Mouse (Mus musculus) left cerebral cortex, adult 18-20 months (tissue): ENCODE measurements around the gene Atraid. TPM values are rescaled to one million over a fixed set of nuclear protein-coding genes. Genes with fewer than 3 reads are reported as not detected.

ENCODE experiments used
- DNase-seq, 2 experiments: peaks; one replicate each; pipeline ENCODE4 v3.0.0; 2021 to 2022; ENCODE audit warnings: low spot score in 2 of 2, mixed read lengths in 1 of 2
- total RNA-seq, 2 experiments: library from RNA; stranded (reverse); gene quantifications; 2 replicates each; pipeline ENCODE4 v1.2.3; 2021

The Atraid gene
- total RNA-seq, 2 experiments from 2014 or later = 70.6 to 73.8 TPM

DNA sequence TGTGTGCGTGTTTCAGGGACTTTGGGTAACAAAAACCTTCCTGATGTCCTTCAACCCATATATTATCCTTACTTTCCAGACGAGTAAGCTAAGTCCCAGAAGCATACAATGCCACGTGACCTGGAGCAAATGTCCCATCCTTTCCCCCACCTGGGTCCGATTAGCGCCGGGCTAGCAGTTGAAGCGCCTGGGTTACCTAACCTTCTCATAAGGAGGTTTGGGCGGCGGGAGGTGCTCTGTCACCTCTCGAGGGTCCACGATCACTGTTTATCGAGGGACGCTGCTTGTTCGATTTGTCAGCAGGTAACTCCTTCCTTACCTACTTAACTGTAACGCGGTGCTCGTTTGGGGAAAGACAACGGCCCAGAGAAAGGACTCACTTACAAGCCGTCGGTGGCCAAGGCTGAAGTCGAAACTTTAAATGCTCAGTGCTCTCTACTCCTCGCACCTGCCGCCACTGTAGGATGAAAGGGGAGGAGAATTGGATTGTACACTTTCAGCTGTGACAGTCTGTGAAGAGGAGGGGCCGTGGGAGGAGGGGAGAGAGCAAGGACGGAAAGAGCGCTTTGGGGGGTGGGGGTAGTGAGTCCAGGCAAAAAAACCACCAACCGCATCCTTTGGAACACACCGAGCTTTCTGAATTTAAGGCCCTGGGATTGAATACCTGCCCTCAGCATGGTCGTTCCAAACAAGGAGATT, 46.1 kb downstream of the Atraid start:
- peak in 1 of 2 experiments; percentile 56 for DNase-seq

DNA sequence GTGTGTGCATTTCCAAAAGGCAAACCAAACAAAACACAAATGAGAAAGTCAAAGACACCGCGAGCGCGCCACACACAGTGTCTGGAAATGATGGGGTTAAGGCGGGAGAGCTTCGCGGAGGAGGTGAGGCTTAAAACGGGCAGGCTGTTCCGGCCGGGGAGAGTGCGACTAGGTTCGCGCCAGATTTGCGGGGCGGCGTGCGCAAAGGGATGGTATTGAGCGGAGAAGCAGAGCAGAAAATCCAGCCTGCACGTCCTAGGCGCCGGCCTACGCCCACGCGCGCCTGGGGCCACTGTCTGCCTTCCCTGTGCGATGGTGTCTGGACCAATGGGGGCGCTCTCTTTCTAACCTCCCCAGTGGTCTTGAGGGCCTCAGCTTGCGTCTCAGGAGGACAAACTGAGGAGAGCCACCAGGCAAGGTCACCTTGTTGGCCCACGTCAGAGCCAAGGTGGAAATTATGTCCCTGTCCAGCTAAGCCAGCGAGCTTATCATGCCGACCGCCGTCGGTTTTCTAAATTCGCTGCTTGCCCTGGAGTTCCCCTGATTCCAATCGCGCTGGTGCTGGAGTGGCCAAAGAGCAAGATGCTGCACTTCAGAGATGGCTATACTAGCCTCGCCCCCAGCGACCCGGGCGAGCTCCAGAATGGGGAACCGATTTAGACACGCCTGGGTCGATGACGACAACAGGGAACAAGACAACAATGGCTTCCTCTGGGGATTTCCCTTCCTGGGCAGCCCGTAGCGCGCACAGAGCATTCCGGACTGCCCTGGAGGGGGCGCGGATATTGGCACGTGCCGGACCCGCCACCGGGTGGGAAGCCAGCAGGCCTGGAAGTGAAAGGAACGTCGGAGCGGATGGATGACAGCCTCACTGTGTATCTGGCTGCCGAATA, 46.9 kb downstream of the Atraid start:
- peak; percentile 63 to 82 for DNase-seq

DNA sequence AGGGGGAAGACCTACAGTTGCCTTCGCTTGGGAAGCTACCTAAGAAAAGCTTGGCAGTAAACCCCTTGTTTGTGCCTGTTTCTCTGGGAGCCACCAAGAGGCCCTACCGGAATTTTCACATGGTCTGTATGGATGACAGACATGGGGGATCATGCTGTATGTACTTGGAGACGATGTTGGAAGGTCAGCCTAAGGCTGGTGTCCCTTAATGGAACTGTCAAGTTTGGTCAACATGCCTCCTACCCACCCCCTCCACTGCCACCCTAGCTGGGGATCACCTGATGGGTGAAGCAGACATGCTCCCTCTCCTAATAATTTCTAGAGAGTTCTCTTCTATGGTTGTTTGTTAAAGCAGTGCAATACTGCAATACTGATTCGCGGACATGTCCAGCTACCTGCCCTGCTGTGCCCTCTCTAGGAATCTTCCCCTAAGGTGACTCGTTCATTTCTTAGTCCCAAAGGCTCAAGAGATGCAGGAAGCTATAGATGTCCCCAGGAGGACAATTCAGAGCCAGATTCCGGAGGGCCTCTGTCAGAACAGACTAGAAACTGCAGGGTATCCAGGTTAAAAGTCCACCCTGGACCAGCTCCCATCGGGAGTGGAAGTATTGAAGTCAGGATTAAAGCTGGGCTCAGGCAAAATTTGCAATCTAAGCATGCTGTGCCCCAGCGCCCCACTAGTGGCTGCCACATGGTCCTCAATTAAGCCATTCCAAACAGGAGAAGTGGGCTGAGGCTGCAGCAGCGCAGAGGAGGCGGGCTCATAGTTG, 47.8 kb downstream of the Atraid start:
- no peak for DNase-seq

Other genes with a start within 250 kb of the Atraid start
- 100 to 1,000 TPM; 221 to 228 TPM for gene Mapre3, start 233.7 kb upstream of the Atraid start, total RNA-seq
- 10 to 100 TPM; 63.7 to 68.0 TPM for gene Tmem214, start 180.3 kb upstream of the Atraid start, total RNA-seq
- 10 to 100 TPM; 15.6 to 16.4 TPM for gene Agbl5, start 159.6 kb upstream of the Atraid start, total RNA-seq
- gene Ost4, start 140.5 kb upstream of the Atraid start, total RNA-seq = 100 to 1,000 TPM; 103 to 111 TPM
- gene Emilin1, start 134.9 kb upstream of the Atraid start, total RNA-seq = 1 to 10 TPM; 2.6 to 3.6 TPM
- 10 to 100 TPM; 15.8 to 19.3 TPM for gene Khk, start 126.9 kb upstream of the Atraid start, total RNA-seq
- 10 to 100 TPM; 26.1 to 28.6 TPM for gene Cgref1, start 102.7 kb upstream of the Atraid start, total RNA-seq
- gene Preb, start 88.0 kb upstream of the Atraid start, total RNA-seq = 100 to 1,000 TPM; 121 to 133 TPM
- under 1 TPM; 0.14 to 0.16 TPM for gene Tcf23, start 79.7 kb upstream of the Atraid start, total RNA-seq
- gene Slc5a6, start 612 bp downstream of the Atraid start, total RNA-seq = 10 to 100 TPM; 19.3 to 20.9 TPM
- gene Cad, start 6.5 kb downstream of the Atraid start, total RNA-seq = 10 to 100 TPM; 19.2 to 24.4 TPM
- not detected for gene Dnajc5g, start 58.0 kb downstream of the Atraid start, total RNA-seq
- gene Slc30a3, start 59.9 kb downstream of the Atraid start, total RNA-seq = 100 to 1,000 TPM; 145 to 165 TPM
- gene Trim54, start 68.4 kb downstream of the Atraid start, total RNA-seq = 1 to 10 TPM; 1.7 to 1.9 TPM
- gene Ucn, start 90.5 kb downstream of the Atraid start, total RNA-seq = 1 to 10 TPM; 1.4 to 2.8 TPM
- gene Mpv17, start 105.9 kb downstream of the Atraid start, total RNA-seq = 10 to 100 TPM; 46.9 to 51.8 TPM
- 1 to 10 TPM; 3.0 to 4.4 TPM for gene Gm29609, start 131.6 kb downstream of the Atraid start, total RNA-seq
- gene Gtf3c2, start 131.8 kb downstream of the Atraid start, total RNA-seq = 10 to 100 TPM; 50.5 to 53.6 TPM
- gene Snx17, start 144.9 kb downstream of the Atraid start, total RNA-seq = 10 to 100 TPM; 77.5 to 80.3 TPM
- 10 to 100 TPM; 35.4 to 40.1 TPM for gene Eif2b4, start 145.1 kb downstream of the Atraid start, total RNA-seq
- 10 to 100 TPM; 24.2 to 28.7 TPM for gene Zfp513, start 154.0 kb downstream of the Atraid start, total RNA-seq
- 10 to 100 TPM; 70.7 to 76.2 TPM for gene Ppm1g, start 172.4 kb downstream of the Atraid start, total RNA-seq
- 10 to 100 TPM; 86.2 to 87.1 TPM for gene Nrbp1, start 192.6 kb downstream of the Atraid start, total RNA-seq
- gene Gm9970, start 192.9 kb downstream of the Atraid start, total RNA-seq = not detected
- gene Krtcap3, start 203.4 kb downstream of the Atraid start, total RNA-seq = 1 to 10 TPM; 1.9 to 2.4 TPM
- gene Ift172, start 242.8 kb downstream of the Atraid start, total RNA-seq = 100 to 1,000 TPM in 1 of 2 experiments, 10 to 100 TPM in 1; 95.7 to 101 TPM
- gene Fndc4, start 247.8 kb downstream of the Atraid start, total RNA-seq = 100 to 1,000 TPM; 159 to 160 TPM
- gene Gckr, start 249.1 kb downstream of the Atraid start, total RNA-seq = not detected